Mouse (Mus musculus): ENCODE data around the gene Gm27029.
"Not testable (repeated sequence)": the region's sequence is repeated elsewhere in the genome, so short reads cannot be mapped to it uniquely, and the experiment has no call there.

Gene Gm27029

DNA sequence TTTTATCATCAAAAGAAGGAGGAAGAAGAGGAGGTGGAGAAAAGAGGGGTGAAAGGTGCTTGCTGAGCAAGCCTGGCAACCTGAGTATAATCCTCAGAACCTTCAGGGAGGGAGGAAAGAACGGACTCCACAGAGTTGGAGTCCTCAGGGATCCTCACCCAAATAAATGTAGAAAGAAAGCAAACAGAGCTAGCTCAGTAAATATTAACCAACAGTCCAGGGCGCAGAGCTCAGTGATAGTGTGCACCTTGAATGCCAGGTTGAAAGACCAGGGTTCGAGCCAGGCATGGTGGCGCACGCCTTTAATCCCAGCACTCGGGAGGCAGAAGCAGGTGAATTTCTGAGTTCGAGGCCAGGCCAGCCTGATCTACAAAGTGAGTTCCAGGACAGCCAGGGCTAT, 31.0 kb upstream of the Gm27029 start:
- DNase-seq = no peak

DNA sequence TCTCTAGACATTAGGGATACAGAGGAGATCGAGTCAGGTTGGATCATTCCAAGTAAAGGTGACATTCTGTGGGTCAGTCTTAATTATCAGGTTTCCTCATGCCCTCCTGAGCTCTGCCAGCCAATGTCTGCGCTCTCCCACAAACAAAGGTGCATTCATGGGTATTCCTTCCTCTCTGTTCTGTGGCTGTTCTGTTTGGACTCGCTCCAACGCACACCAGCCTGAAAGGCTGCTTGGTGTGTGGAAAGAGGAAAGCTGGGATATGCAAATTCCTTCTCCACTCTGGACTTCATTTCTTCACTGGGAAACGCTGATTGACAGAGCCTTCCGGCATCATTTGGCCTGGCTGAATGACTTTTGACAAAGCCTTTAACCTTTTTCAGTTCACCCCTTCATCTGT, 30.1 kb upstream of the Gm27029 start:
- DNase-seq = no peak

DNA sequence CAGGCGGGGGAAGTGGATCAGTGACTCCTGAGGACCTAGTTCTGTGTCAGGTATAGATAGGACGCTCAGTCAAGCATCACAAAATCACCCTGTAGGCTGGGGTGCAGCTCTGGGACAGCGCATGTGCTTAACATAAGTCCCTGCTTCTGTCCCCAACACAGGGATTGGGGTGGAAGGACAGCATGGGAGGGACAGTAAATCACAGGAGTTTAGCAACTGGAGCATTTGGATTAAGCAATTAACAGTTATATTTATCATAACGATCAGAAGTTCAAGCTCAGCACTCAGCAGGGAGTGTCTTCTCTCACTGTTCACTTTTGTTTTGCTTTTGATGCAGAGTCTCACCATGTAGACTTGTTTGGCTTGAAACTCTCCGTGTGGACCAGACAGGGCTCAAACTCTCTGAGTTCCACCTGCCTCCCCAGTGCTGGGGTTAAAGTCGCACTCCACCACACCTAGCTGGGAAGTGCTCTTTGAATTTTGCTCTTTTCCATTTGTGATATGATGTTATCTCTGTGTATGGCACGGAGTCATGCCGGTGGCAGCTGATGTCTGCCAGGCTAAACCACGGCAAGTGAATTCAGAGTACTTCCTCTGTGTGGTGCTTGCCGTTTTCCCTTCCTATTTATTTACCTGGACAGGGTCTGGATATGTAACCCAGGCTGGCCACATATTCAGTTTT, 27.6 kb upstream of the Gm27029 start:
- DNase-seq = no peak

DNA sequence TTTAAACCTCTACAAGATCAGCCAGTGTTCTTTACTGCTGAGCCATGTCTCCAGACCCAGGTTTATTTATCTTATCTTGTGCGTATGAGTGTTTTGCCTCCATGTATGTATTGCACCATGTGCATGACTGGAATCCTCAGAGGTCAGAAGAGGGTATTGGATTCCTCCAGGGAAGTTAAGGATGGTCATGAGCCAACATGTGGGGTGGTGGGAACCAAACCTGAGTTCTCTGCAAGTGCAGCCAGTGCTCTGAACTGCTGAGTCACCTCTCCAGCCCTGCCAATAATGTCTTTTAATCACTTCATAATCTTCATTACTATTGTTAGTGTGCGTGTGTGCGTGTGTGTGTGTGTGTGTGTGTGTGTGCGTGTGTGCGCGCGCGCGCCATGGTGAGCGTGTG, 26.9 kb upstream of the Gm27029 start:
- DNase-seq = no peak

DNA sequence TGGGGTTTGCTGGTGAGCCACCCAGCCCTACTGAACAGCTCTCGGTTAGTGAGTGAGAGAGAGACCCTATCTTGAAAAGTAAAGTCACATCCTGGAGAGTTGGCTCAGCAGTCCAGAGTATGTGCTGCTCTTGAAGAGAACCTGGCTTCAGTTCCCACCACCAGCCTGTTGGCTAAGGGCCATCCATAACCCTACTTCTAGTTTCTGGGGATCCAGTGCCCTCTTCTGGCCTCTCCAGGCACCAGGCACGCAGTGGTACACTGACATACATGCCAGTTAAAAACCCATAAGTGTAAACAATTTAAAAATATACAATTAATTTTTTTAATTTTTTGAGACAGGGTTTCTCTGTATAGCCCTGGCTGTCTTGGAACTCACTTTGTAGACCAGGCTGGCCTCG, 25.8 kb upstream of the Gm27029 start:
- no peak for DNase-seq

DNA sequence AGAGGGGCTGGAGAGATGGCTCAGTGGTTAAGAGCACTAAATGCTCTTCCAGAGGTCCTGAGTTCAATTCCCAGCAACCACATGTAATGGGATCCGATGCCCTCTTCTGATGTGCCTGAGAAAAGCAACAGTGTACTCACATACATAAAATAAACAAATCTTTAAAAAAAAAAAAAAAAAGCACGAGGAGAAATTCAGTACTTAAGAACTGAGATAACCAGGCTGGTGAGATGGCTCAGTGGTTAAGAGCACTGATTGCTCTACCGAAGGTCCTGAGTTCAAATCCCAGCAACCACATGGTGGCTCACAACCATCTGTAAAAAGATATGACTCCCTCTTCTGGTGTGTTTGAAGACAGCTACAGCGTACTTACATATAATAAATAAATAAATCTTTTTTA, 25.0 kb upstream of the Gm27029 start:
- not testable (repeated sequence) for DNase-seq

DNA sequence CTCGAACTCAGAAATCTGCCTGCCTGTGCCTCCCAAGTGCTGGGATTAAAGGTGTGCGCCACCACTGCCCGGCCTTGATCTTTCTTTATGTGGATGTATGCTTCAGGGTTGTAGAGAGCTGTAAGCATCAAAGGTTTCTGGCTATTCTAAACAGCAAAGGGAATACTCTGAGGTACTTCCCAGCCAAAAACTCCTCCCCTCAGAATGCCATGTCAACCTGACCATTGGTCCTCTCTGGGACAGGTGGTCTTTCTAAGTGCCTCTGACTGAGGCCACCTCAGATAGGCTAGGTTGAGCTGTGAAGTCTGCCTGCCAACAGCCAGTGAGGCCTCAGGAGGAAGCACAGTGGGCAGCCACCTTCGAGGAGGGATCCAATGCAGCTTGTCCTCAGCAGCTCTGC, 24.3 kb upstream of the Gm27029 start:
- peak; percentile 48 for DNase-seq

DNA sequence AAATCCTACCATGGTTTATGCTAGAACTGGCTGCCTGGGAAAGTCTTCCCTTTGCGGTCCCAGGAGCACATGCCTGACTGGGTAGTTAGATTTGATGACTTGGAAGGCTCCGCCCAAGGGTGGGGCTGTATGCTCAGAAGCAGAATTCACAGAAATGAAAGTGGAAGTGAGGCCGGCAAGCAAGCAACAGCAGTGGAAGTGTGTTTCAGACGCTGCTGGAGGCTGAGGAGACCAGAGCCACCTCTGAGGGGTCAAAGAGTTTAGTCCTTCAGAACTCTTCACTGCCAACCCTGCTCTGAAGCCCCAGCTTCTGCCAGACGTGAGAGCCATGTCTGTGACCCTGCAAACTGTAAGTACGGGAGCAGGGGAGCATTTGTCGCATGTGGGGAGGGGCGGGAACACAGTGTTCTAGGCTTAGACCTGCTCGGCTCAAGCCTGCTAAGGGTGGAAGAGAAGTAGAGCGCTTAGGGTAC, 23.7 kb upstream of the Gm27029 start, which contains the start of gene Ifi35:
Gene Ifi35, plus strand, starts transcription at position 134 of the 473 bp plus-strand sequence.
- peak; percentile 89 for DNase-seq

DNA sequence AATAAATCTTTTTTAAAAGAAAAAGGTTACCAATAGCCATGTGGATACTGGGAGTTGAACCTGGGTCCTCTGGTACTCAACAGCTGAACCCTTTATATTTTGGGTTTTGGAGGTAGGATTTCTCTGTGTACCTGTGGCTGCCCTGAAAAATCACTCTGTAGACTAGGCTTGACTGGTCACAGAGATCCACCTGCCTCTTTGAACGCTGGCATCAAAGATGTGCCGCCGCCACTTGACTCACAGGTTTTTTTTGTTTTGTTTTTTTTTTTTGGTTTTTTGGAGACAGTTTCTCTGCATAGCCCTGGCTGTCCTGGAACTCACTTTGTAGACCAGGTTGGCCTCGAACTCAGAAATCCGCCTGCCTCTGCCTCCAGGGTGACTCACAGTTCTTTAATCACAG, 23.2 kb upstream of the Gm27029 start:
- no peak for DNase-seq

DNA sequence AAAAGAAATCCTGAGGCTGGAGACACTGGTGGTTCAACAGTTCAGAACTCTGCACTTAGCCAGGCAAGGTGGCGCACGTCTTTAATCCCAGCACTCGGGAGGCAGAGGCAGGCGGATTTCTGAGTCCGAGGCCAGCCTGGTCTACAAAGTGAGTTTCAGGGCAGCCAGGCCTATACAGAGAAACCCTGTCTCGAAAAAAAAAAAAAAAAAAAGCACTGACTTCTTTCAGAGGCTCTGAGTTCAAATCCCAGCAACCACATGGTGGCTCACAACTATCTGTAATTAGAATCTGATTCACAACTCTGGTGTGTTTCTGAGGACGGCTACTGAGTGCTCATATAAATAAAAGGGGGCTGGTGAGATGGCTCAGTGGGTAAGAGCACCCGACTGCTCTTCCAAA, 22.3 kb upstream of the Gm27029 start:
- not testable (repeated sequence) for DNase-seq

DNA sequence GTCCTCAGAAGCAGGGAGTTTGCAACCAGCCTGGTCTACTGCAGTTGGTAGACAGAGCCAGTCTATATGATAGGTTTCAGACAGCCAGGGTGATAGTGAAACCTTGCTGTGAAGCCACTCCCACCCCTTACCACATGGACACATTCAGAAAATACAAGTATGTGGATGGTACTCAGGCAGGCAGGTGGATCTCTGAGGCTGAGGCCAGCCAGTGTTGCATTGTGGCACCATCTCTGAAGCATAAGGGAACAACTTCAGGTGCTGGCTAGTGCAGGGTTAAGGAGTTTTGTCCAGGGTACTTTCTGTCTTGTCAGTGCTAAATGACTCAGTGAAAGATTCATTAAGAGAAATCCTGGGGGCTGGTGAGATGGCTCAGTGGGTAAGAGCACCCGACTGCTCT, 21.7 kb upstream of the Gm27029 start:
- DNase-seq = no peak

DNA sequence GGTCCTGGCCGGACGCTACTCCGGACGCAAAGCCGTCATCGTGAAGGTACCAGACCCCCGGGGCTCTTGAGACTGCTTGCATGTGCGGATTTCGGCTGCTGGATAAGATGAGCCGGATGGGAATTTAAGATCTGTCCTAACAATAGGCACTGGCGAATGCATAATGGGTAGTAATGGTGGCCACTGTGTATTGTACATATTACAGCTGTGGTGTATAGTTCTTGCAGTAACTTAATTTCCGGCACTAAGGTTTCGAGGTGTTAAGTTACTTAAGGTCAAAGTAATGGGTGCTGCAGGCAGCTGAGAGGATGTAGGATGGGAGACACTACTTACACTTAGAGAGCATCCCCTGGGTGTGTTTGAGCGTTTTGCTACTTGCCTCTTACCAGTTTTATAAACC, 18.2 kb upstream of the Gm27029 start:
- DNase-seq = no peak

DNA sequence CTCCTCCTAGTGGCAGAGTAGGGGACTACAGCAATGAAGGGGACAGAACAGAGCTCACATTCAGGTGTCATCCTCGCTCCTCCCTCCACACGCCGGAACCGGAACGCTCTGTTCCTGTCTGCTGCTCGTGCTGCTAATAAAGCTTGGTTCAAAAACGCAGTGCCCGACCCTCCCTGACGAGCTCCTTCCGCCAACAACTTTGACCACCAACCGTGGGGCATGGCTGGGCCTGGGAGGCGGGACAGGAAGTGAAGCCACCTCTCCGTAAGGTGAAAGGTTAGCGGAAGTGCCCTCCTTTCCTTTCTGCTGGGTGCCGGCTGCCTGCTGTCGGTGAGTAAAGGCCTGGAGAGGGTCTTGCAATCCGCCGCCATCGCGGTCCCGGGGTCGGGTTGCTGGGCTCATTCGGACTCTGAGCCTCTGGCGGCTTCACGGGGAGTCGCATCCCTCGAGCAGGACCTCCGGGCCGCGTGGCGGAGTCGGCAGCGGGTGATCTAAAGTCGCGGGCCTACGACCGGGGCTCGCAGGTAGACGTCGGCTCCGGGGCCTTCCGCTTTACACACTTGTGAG, 17.6 kb upstream of the Gm27029 start, which contains the start of gene Rpl27:
Gene Rpl27, plus strand, starts transcription at position 172 of the 567 bp plus-strand sequence.
- peak; percentile 99 for DNase-seq

DNA sequence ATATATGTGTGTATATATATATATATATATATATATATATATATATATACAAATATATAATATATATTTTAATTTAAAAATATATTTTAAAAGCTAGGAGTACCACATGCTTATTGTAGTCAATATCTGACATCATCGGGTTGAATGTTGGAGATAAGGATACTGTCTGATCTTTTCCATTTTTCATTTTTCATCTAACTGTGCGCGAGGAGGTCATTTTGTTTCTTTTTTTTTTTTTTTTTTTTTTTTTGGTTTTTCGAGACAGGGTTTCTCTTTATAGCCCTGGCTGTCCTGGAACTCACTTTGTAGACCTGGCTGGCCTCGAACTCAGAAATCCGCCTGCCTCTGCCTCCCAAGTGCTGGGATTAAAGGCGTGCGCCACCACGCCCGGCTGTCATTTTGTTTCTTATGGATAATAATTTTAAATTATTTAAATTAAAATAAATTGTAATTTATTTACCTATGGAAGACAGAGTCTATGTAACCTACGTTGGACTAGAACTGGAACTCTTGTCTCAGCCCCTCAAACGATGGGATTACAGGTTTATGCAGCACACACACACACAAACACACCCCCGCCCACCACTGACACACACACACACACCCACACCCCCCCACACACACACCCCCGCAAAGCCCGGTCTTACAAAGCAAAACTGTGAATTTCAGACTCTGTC, 17.0 kb upstream of the Gm27029 start:
- DNase-seq = not testable (repeated sequence)

DNA sequence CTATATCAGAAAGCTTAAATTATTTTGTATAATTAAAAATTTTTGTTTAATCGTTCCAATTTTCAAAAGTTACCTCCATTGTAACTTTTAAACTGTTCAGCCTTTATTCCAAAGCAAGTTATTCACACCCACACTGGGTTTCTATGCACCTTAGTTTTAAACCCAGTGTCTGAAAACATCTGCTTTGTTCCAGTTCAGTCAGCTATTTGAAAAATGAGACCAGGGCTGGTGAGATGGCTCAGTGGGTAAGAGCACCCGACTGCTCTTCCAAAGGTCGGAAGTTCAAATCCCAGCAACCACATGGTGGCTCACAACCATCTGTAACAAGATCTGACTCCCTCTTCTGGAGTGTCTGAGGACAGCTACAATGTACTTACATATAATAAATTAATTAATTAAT, 13.4 kb upstream of the Gm27029 start:
- not testable (repeated sequence) for DNase-seq

DNA sequence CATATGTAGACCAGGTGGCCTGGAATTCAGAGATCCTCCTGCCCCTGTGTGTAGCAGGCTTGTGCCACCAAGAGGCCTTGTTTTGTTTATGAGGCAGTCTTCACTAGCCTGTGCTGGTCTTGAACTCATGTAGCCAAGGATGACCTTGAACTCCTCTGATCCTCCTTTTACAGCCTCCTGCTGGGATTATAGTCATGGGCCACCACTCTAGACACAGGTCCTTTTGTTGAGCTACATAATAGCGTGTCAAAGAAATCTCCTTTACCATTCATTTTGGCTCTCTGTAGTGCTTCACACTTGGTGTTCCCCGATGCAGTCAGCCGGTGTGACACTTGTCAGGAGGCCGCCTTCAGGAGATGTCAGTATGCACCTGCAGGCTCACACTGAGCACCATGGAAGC, 12.3 kb upstream of the Gm27029 start:
- DNase-seq = no peak

DNA sequence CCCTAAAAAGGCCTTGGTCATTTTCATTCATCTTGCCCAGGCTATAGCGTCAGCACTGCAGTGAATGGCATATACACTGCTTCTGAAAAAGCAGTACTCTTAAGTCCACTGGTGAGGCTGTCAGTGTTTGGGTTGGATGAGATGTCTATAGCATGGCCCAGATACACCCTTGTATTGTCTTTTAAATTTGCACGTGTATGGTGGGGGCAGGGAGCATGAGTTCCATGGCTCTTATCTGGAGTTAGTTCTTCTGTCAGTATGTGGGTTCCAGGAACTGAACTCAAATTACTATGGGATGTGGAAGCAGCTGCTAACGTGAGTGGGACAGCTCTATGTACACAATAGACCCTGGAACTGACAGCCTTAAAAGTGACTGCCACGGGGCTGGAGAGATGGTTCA, 11.2 kb upstream of the Gm27029 start:
- DNase-seq = no peak

DNA sequence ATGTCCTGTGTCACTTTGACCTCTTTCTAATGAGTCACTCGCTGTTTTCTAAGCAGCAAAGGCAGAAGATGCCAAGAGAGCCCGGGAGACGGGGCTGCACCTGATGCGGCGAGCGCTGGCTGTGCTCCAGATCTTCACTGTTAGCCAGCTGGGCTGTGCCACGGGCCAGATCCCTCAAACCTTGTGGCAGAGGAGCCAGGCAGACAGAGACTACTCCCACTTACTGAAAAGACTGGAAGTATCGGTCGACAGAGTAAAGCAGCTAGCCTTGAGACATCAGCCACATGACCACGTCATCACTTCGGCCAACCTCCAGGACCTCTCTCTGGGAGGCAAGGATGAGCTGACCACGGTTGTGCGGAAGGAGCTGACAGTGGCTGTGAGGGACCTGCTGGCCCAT, 8.8 kb upstream of the Gm27029 start:
- no peak for DNase-seq

DNA sequence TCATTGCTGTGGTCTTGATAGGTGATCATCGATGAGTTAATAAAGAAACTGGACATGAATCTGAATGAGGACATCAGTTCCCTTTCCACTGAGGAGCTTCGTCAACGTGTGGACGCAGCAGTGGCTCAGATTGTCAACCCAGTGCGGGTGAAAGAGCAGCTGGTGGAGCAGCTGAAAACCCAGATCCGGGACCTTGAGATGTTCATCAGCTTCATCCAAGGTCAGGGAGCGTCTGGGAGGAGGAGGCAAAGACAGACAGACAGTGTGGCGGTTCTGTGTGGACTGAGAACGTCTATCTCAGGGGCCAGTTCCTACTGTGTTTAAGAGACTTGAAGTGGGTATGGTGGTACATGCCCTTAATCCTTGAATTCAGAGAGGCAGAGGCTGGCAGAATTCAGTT, 6.7 kb upstream of the Gm27029 start:
- DNase-seq = no peak

DNA sequence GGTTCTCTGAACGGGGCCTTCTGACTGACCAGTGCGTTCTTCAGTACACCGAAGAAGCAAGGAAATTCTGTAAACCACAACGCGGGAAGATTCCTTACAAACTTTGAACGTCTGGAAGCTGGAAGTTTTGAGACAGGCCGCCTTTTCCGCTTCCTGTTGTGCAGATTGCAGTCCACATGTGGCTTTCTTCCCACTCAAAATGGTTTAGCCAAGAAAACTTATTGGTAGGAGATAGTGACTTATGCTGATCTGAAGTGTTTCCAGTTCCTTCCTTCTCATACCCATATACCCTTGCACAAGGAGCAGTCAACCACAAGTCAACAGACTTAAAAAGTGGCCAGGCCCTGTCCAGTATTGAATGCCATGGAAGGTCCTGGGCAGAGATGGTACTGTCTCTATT, 1.6 kb upstream of the Gm27029 start:
- no peak for DNase-seq

DNA sequence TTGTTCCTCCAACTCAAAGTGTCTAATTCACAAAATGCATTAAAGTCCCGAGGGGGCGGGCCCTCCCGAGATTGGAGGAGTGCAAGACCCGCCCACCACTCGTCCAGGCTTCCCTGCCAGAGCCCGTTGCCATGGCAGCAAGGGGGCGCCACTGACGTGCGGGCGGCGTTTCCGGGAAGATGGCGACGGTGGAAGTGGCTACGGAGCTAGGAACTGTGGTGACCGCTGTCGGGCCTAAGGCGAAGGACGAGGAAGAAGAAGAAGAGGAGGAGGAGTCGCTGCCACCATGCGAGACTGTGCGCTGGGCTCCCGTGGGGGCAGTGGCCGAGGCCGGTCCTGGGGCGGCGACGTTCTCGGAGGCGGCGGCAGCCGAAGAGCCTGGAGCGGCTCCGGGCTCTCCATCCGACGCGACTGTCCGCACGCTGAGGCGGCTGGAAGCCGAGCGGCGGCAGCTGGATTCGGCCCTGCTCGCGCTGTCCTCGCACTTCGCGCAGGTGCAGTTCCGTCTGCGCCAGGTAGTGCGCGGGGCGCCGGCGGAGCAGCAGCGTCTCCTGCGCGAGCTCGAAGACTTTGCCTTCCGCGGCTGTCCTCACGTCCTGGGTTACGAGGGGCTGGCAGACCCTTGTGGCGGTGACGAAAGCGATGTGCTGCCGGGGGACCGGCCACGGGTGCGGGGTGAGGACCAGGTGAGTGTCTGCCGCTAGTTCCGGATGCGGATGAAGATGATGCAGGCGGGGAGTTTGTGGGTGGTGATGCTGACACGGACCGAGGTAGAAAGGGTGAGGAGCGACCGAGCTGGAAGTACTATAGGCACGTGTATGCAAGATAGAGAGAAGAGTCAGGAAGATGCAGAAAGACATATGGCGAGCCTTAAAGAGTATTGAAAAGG, 573 bp upstream of the Gm27029 start, which contains the start of the genes Rundc1 and Ptges3l:
Gene Rundc1, plus strand, starts transcription at position 161 of the 889 bp plus-strand sequence.
Gene Ptges3l, minus strand, starts transcription at position 409 of the 889 bp plus-strand sequence.
- DNase-seq = peak; percentile 97

DNA sequence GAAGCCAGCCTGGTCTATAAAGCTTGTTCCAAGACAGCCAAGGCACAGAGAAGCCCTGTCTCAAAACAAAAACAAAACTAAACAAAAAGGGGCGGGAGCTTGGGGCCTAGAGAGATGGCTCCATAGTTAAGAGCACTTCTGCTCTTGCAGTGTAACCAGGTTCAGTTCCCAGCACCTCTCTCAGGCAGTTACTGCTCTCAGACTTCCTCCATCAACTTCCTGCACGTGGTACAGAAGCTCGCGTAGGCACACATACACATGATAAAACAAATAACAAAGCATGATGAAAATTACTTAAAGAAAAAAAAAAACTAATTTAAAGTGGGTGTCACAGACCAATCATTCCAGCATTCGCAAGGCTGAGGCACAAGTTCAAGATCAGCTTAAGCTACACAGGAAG, 4.4 kb downstream of the Gm27029 start:
- no peak for DNase-seq

DNA sequence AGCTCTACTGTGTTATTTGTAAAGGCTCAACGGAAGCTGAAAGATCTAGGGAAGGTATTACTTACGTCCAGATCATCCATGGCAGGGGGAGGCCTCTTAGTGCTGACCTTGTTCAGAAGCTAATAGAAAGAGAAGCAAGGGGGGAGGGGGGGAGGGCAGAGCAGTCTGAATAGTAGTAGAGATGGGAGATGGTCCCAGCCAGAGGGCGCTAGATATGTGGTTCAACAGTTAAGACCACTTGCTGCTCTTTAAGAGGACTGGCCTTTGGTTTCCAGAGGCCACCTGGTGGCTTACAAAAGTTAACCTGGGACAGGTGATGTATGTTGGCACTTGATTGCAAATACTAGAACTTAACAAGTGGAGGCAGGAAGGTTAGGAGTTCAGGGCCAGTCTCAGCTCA, 5.0 kb downstream of the Gm27029 start:
- DNase-seq = peak; percentile 44
